Mouse (Mus musculus): Measurements from ENCODE around the gene Mustn1. TPM values are rescaled to one million over a fixed set of nuclear protein-coding genes. Genes with fewer than 3 reads are reported as not detected.
A peak's percentile ranks its signal among the peaks of the same experiment; 100 is the strongest.

Mustn1 gene
- total RNA-seq (2022), result 1 to 10 TPM; 2.1 to 4.1 (median 2.2) TPM

GRCm38 (mm10) chr14:30878958-30879571 is at the start of gene Mustn1:
Mustn1 (plus strand) TSS chr14:30879200.
- no peak for DNase-seq (ENCODE audit: low spot score in 2 of 2)

GRCm38 (mm10) chr14:30837416-30837996 is 41.5 kb upstream of the Mustn1 start:
- DNase-seq (ENCODE audit: low spot score in 2 of 2), result no peak

- no peak for DNase-seq (ENCODE audit: low spot score in 2 of 2)
These were observed 35.3 kb upstream of the Mustn1 start for GRCm38 (mm10) chr14:30843701-30844100.

- DNase-seq (ENCODE audit: low spot score in 2 of 2), result no peak
These were observed 28.5 kb upstream of the Mustn1 start for GRCm38 (mm10) chr14:30850504-30850903.

- no peak for DNase-seq (ENCODE audit: low spot score in 2 of 2)
These were observed 26.7 kb upstream of the Mustn1 start for GRCm38 (mm10) chr14:30852325-30852724.

- no peak for DNase-seq (ENCODE audit: low spot score in 2 of 2)
These were observed 23.7 kb upstream of the Mustn1 start for GRCm38 (mm10) chr14:30855316-30855715.

GRCm38 (mm10) chr14:30856885-30857507 is 22.0 kb upstream of the Mustn1 start:
- no peak for DNase-seq (ENCODE audit: low spot score in 2 of 2)

- DNase-seq (ENCODE audit: low spot score in 2 of 2), result no peak
These were observed 21.0 kb upstream of the Mustn1 start for GRCm38 (mm10) chr14:30857990-30858389.

GRCm38 (mm10) chr14:30861421-30862125 is 17.4 kb upstream of the Mustn1 start:
- no peak for DNase-seq (ENCODE audit: low spot score in 2 of 2)

GRCm38 (mm10) chr14:30862368-30862767 is 16.6 kb upstream of the Mustn1 start:
- DNase-seq (ENCODE audit: low spot score in 2 of 2), result no peak

GRCm38 (mm10) chr14:30865311-30865710 is 13.7 kb upstream of the Mustn1 start:
- no peak for DNase-seq (ENCODE audit: low spot score in 2 of 2)

GRCm38 (mm10) chr14:30867042-30867441 is 12.0 kb upstream of the Mustn1 start:
- DNase-seq (ENCODE audit: low spot score in 2 of 2), result peak in 1 of 2 experiments; percentile 53

- DNase-seq (ENCODE audit: low spot score in 2 of 2), result no peak
These were observed 10.2 kb upstream of the Mustn1 start for GRCm38 (mm10) chr14:30868826-30869225.

GRCm38 (mm10) chr14:30869391-30869801 is 9.6 kb upstream of the Mustn1 start:
- no peak for DNase-seq (ENCODE audit: low spot score in 2 of 2)

- DNase-seq (ENCODE audit: low spot score in 2 of 2), result no peak
These were observed 8.5 kb upstream of the Mustn1 start for GRCm38 (mm10) chr14:30870206-30871147.

- no peak for DNase-seq (ENCODE audit: low spot score in 2 of 2)
These were observed 4.8 kb upstream of the Mustn1 start for GRCm38 (mm10) chr14:30874095-30874700.

- no peak for DNase-seq (ENCODE audit: low spot score in 2 of 2)
These were observed 3.7 kb upstream of the Mustn1 start for GRCm38 (mm10) chr14:30875130-30875865.

- no peak for DNase-seq (ENCODE audit: low spot score in 2 of 2)
These were observed 3.0 kb upstream of the Mustn1 start for GRCm38 (mm10) chr14:30875955-30876354.

- DNase-seq (ENCODE audit: low spot score in 2 of 2), result no peak
These were observed 2.5 kb upstream of the Mustn1 start for GRCm38 (mm10) chr14:30876451-30876850.

- DNase-seq (ENCODE audit: low spot score in 2 of 2), result no peak
These were observed 1.2 kb upstream of the Mustn1 start for GRCm38 (mm10) chr14:30877827-30878226.

All from left cerebral cortex, adult 8-10 months (tissue).